Mouse (Mus musculus) intestine, embryonic 16.5 days (tissue): ENCODE data around the gene Nudt6. TPM values are rescaled to one million over a fixed set of nuclear protein-coding genes. Genes with fewer than 3 reads are reported as not detected.

ENCODE experiments used
- ATAC-seq: fragments of 200-750 bp; cut with Nextera tagmentation; 2 replicates; pipeline ENCODE4 v1.8.0; 2017; ENCODE audit warnings: moderate TSS enrichment, moderate library complexity
- H3K27ac ChIP-seq: fragments of 300-500 bp; sonication (generic); 2 replicates; pipeline ENCODE4 v1.5.1; 2014; ENCODE audit warnings: mild to moderate bottlenecking, low read length
- H3K27me3 ChIP-seq: fragments of 300-500 bp; sonication (generic); replicated peaks from 2 replicates; pipeline ENCODE4 v1.6.1; 2014; ENCODE audit warnings: low read length, control low read depth, mixed read lengths; ENCODE audit not compliant: control insufficient read depth, insufficient read depth
- H3K36me3 ChIP-seq: fragments of 300-500 bp; sonication (generic); 2 replicates; pipeline ENCODE4 v1.6.1; 2014; ENCODE audit warnings: low read length, control low read depth; ENCODE audit not compliant: control insufficient read depth, insufficient read depth
- H3K4me1 ChIP-seq: fragments of 300-500 bp; sonication (generic); 2 replicates; pipeline ENCODE4 v1.6.1; 2014; ENCODE audit warnings: low read length, control low read depth, mixed read lengths; ENCODE audit not compliant: control insufficient read depth, insufficient read depth
- H3K4me2 ChIP-seq: fragments of 300-500 bp; sonication (generic); 2 replicates; pipeline ENCODE4 v1.6.1; 2014; ENCODE audit warnings: low read depth, low read length, control low read depth
- H3K4me3 ChIP-seq: fragments of 300-500 bp; sonication (generic); 2 replicates; pipeline ENCODE4 v1.5.1; 2014; ENCODE audit warnings: mild to moderate bottlenecking, low read length
- H3K9ac ChIP-seq: fragments of 300-500 bp; sonication (generic); 2 replicates; pipeline ENCODE4 v1.6.1; 2014; ENCODE audit warnings: low read depth, low read length
- H3K9me3 ChIP-seq: fragments of 300-500 bp; sonication (generic); 2 replicates; pipeline ENCODE4 v1.6.1; 2016; ENCODE audit warnings: low read length, control low read depth; ENCODE audit not compliant: control insufficient read depth
- WGBS: fragments of 180-500 bp; shearing (Covaris S2); extraction: QIAGEN DNeasy Blood & Tissue Kit; methylation state at CpG from one replicate; pipeline ENCODE4 v1.1.7; 2014; 5-methylcytosine and 5-hydroxymethylcytosine counted together
- polyA plus RNA-seq: library from polyadenylated mRNA; unstranded; fragments of >200 nt; fragmentation: Nextera tagmentation; extraction: Ambion mirVana; gene quantifications from 2 replicates; pipeline ENCODE4 v1.2.1, GENCODE M21; 2015

Gene Nudt6
- polyA plus RNA-seq, 1 experiment from 2014 or later: 10.1 TPM

DNA sequence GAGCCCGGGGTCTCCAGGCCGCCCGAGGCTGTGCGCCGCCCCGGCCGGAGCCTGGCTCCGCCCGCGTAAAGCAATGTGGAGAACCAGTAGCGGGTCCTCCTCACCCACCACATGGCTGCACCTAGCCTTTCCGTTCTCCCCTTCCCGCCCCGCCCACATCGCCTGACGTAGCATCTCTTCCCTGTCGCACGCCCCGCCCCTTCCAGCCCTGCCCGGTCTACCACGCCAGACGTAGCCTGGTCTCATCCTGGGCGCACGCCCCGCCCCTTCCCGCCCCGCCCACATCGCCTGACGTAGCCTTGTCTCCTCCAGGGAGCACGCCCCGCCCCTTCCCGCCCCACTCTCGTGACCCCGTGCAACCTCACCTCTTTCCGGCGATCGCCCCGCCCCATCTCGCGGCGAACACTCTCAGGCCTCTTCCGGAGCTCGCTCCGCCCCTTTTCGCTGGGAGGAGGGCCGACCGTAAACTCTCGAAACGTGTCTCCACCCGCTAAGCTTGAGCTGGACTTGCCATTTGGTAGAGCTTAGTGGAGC, 486 bp downstream of the Nudt6 start, which contains the start of gene Spata5:
TSS of gene Spata5 (plus strand) at position 439 of the 534 bp plus-strand sequence.
- Histone ChIP-seq H3K9me3 (no peaks in the 10 kb centered on the region), H3K9ac (peak within 1 kb of the TSS; percentile 83), H3K36me3 (no peaks in the 10 kb centered on the region), H3K27me3 (no peaks in the 10 kb centered on the region), H3K4me3 (peak within 1 kb of the TSS; percentile 97), H3K27ac (peak within 1 kb of the TSS; percentile 94), H3K4me1 (peaks cover 7% of the 10 kb centered on the region; the same call in 1 of the 2 replicates), H3K4me2 (peak within 1 kb of the TSS; percentile 80)
- peak; percentile 95 for ATAC-seq
- WGBS: under 1% methylated on average over 47 of the region's 50 CpGs

DNA sequence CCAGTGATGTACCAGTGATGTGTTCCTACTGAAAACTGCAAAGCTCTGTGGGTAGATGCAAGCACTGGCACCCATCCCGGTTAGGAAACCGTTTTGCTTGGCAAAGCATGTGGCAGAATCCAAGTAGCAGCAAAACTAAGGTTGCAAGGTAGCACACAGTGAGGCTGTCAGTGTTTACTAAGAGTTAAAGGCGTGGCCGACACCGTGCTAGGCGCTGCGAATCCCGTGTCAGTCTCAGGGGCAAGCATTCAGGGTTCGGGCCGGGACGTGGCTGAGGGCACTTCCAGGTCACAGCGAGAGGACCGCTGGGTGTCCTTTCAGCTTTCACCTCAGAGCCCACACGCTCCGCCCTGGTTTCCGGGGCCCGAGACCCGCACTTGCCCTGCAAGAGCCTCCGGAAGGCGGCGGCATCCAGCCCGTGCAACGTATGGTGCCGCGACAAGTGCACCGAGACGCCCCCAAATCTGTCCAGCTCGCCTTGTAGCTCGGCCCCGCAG, 1.0 kb downstream of the Nudt6 start:
- Histone ChIP-seq H3K27ac (peak overlapping the region; percentile 94), H3K27me3 (no peaks in the 10 kb centered on the region), H3K4me1 (peaks cover 7% of the 10 kb centered on the region; the same call in 1 of the 2 replicates), H3K9me3 (no peaks in the 10 kb centered on the region), H3K4me2 (peak overlapping the region; percentile 64), H3K36me3 (no peaks in the 10 kb centered on the region), H3K9ac (peak overlapping the region; percentile 82), H3K4me3 (peak overlapping the region; percentile 86)
- under 1% methylated on average over 30 of the region's 30 CpGs for WGBS
- ATAC-seq: peak; percentile 68

DNA sequence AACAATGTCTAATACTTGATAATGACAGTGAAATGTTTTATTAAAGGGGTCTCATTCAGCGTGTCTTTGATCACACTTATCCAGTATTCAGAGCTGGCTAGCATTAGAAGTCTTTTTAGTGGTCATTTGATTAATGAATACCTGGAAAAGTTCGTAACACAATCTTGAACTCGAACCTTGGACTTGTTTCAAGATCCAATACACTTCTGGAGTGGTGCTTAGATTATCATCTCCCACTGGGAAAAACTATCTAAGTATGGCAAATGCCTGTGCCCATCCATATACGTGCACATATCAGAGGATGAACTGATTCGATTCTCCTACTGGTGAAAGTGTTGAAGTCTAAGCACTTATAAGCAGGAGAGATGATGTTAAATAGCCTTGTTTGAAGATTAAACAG, 1.7 kb downstream of the Nudt6 start:
- 63% methylated on average over 5 of the region's 5 CpGs for WGBS
- no peak for ATAC-seq
- Histone ChIP-seq H3K36me3 (no peaks in the 10 kb centered on the region), H3K27ac (no peak overlapping the region), H3K4me1 (peaks cover 7% of the 10 kb centered on the region; the same call in 1 of the 2 replicates), H3K4me2 (peak overlapping the region; percentile 64), H3K9me3 (no peaks in the 10 kb centered on the region), H3K4me3 (peak overlapping the region; percentile 86), H3K9ac (peak overlapping the region; percentile 82), H3K27me3 (no peaks in the 10 kb centered on the region)

DNA sequence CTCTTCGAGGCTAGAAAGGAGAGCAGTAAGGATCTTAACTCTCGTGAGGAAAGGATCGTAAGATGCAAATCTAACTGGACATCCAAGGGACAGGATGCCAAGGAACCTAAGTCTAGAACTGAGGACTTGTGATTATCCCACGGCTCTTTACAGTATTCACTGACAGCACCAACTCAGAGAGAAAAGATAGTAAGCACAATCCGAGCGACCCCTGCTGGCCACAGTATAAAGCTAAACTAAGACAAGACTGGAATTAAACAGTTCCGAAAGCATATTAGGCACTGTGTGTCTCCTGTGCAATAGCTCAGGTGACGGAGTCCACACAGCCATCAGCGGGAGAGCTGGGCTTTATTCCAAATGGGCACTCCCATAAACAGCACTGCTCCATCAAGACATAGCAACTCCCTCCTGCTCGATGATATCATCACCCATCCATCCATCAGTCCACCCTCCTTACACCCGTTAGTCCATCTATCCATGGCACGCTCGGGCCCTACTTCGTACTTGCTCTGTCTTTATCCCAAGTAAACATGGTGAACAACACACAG, 5.5 kb downstream of the Nudt6 start:
- no peak overlapping the region for H3K4me2 ChIP-seq
- WGBS: 48% methylated on average over 14 of the region's 14 CpGs
- H3K4me1 ChIP-seq: peaks cover 3% of the 10 kb centered on the region; the same call in 1 of the 2 replicates
- no peak overlapping the region for H3K9ac ChIP-seq
- H3K27me3 ChIP-seq: no peaks in the 10 kb centered on the region
- H3K36me3 ChIP-seq: no peaks in the 10 kb centered on the region
- no peak overlapping the region for H3K27ac ChIP-seq
- no peak overlapping the region for H3K4me3 ChIP-seq
- no peak for ATAC-seq
- no peaks in the 10 kb centered on the region for H3K9me3 ChIP-seq

DNA sequence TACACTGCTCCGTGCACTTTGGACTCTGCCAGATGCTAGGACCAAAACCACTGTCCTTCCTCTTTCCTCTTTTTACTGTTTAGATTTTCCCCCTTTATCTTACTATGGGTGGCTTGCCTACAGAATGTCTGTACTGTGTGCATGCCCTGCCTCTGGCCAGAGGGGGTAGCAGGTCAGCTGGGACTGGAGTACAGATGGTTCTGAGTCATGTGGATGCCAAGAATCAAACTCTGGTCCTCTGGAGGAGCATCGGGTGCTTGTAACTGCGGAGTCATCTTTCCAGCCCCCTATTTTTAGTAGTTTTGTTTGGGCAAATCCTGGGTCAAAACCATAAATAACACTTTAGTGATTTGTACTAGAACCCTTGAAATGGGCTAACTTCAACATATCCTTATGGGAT, 6.6 kb downstream of the Nudt6 start:
- H3K36me3 ChIP-seq: no peaks in the 10 kb centered on the region
- no peak overlapping the region for H3K4me2 ChIP-seq
- no peak overlapping the region for H3K4me3 ChIP-seq
- no peak for ATAC-seq
- no peaks in the 10 kb centered on the region for H3K27me3 ChIP-seq
- peaks cover 1% of the 10 kb centered on the region; the same call in 1 of the 2 replicates for H3K4me1 ChIP-seq
- no peak overlapping the region for H3K27ac ChIP-seq
- H3K9ac ChIP-seq: 0 out of 2 replicates have a peak overlapping the region, but pooled peaks have one; percentile 33
- 81% methylated on average over 3 of the region's 3 CpGs for WGBS
- no peaks in the 10 kb centered on the region for H3K9me3 ChIP-seq

DNA sequence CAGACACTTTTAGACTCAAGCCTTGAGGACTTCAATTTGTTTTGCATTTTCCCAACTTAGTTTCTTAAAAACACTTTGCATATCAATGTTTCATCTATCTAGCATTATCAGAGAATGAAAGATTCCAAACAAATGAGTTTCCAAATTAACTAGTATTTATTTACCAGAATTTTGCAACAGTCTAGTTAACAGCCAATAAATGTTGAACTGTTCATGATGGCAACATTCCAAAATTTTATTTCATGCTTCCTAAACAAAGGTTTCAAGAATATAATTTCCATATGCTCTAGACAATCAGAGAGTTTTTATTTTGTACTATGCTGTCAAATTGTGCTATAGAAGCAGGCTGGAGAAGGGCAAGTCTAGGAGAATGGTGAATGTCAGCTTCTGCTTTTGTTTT, 12.4 kb downstream of the Nudt6 start:
- ATAC-seq: no peak
- H3K27me3 ChIP-seq: no peaks in the 10 kb centered on the region
- no peak overlapping the region for H3K4me2 ChIP-seq
- no peaks in the 10 kb centered on the region for H3K9me3 ChIP-seq
- H3K4me3 ChIP-seq: no peak overlapping the region
- no peak overlapping the region for H3K9ac ChIP-seq
- no peaks in the 10 kb centered on the region for H3K36me3 ChIP-seq
- H3K4me1 ChIP-seq: no peaks in the 10 kb centered on the region
- no peak overlapping the region for H3K27ac ChIP-seq

DNA sequence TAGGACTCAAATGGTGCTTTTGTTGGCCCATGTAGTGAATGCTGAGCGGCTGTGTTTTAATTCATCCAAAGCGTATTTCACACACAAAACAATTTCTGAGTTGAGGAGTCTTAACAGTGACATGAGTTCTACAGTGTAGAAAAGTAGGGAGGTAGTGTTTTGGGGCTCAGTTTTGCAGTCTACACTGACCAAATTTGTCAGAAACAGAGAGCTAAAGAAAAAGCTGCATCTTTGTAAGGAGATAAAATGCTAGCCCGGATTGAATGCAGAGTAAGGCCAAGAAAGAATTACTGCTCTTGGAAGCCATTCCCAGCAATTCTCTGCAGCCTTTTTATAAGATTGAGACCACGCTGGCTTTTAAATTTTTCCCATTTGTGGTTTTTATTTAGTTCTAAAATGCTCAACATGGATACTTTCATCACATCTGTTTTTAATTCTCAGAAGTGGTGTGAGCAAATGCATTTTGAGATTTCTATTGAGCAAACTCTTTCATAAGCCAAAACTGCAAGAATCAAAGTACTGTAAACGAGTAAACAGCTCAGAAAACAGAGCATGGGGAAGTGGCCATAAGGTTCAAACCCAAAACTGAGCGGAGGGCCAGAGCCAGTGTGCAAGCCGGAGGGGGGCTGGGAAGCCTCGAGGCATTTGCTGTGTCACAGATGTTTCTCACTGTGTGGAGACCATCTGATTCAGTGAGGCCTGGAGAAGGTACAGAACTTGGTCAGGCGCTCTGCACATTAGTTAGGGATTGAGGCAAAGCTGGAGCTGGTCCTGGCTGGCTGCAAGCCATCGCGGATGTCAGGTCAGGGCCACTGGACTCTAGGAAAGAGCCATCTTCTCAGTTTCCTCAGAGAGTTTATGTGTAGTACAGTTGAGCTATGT, 18.0 kb downstream of the Nudt6 start:
- H3K36me3 ChIP-seq: no peaks in the 10 kb centered on the region
- H3K27me3 ChIP-seq: no peaks in the 10 kb centered on the region
- no peak overlapping the region for H3K4me2 ChIP-seq
- H3K27ac ChIP-seq: 0 out of 2 replicates have a peak overlapping the region, but pooled peaks have one; percentile 33
- H3K4me1 ChIP-seq: no peaks in the 10 kb centered on the region
- no peak for ATAC-seq
- no peak overlapping the region for H3K4me3 ChIP-seq
- 74% methylated on average over 11 of the region's 11 CpGs for WGBS
- H3K9ac ChIP-seq: no peak overlapping the region
- no peaks in the 10 kb centered on the region for H3K9me3 ChIP-seq

DNA sequence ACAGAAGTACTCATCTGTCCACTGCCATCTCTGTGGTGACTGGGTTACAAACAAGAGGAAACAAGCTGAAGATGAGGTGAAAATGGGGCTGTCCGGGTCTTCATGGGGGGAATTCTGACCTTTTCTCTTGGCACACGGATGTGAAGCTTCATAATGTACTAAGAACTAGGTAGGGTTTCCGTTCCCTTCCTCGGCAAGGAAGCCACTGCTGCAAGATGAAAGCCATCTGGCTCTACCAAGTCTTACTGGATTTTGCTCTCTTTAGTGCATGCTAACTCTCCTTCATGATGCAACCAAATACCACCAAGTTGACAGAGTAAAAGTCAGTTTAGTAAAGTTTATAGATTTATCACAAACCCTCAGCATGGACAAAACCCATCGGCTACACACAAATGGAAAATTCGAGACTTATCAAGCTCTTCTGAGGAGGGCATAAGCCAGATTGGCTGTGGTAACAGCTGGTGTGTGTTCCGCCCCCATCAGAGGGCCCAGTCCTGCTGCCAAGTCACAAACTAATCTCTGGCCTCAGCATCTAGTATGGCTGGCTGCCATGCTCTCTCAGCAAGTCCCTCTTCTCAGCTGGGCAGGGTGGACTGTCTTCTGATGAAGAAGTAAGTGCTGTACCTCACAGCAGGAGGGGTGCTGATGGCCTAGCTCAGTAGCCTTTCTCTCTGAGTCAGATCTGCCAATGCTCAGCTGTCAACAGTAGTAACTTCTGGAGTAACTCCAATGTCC, 21.2 kb downstream of the Nudt6 start:
- H3K36me3 ChIP-seq: no peaks in the 10 kb centered on the region
- H3K4me2 ChIP-seq: no peak overlapping the region
- no peak overlapping the region; the same call in 1 of the 2 replicates for H3K27ac ChIP-seq
- no peaks in the 10 kb centered on the region for H3K9me3 ChIP-seq
- no peaks in the 10 kb centered on the region for H3K4me1 ChIP-seq
- no peak overlapping the region for H3K9ac ChIP-seq
- no peak for ATAC-seq
- H3K27me3 ChIP-seq: no peaks in the 10 kb centered on the region
- H3K4me3 ChIP-seq: no peak overlapping the region
- WGBS: 73% methylated on average over 7 of the region's 7 CpGs

DNA sequence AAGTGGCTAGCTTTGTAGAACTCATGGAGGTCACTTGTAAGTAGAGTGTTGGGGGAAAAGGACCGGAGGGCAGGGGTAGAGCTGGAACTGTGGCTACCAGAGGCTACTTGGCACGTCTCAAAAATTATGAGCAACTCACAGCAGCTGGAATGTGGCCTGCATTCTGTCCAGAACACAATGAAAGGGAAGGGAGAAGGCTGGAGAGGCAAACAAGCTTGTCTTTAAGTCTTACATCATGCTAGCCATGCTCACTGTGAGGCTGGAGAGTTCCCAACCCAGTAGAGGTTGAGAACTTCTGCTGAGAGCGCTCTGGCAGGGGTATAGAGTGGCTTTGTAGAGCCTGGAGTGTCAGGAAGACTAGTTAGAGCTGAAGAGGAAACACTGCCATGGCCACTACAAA, 22.4 kb downstream of the Nudt6 start:
- Histone ChIP-seq H3K4me2 (no peak overlapping the region), H3K4me1 (no peaks in the 10 kb centered on the region), H3K36me3 (no peaks in the 10 kb centered on the region), H3K9me3 (no peaks in the 10 kb centered on the region), H3K27ac (no peak overlapping the region), H3K4me3 (no peak overlapping the region), H3K27me3 (no peaks in the 10 kb centered on the region), H3K9ac (no peak overlapping the region)
- ATAC-seq: no peak
- WGBS: 75% methylated on average over 3 of the region's 3 CpGs
